Mouse (Mus musculus) cerebellum, adult 2 months (tissue): ENCODE measurements around the gene Azin2. TPM values are rescaled to one million over a fixed set of nuclear protein-coding genes. Genes with fewer than 3 reads are reported as not detected.

Experiments
- DNase-seq, 2 experiments: peaks; one replicate each; pipeline ENCODE4 v3.0.0; 2021
- H3K27ac ChIP-seq: fragments of 200-500 bp; 2 replicates; pipeline ENCODE4 v1.5.1; 2012; ENCODE audit warnings: low read length, control low read depth, inconsistent platforms; ENCODE audit not compliant: insufficient read depth
- H3K27me3 ChIP-seq: fragments of 200-500 bp; 2 replicates; pipeline ENCODE4 v1.6.1; 2012; ENCODE audit warnings: inconsistent platforms, mild to moderate bottlenecking, low read length, moderate library complexity; ENCODE audit not compliant: control insufficient read depth, insufficient read depth
- H3K4me1 ChIP-seq: fragments of 200-500 bp; 2 replicates; pipeline ENCODE4 v1.6.1; 2011; ENCODE audit warnings: low read length; ENCODE audit not compliant: control insufficient read depth, insufficient read depth
- H3K4me3 ChIP-seq: fragments of 200-500 bp; replicated peaks from 2 replicates; pipeline ENCODE3; 2011; ENCODE audit warnings: mild to moderate bottlenecking, low read depth, low read length, control low read depth; ENCODE audit not compliant: insufficient read depth
- CTCF ChIP-seq: fragments of 200-500 bp; IDR thresholded peaks from 2 replicates; pipeline ENCODE4 v1.5.1; 2011; ENCODE audit warnings: low read depth, mild to moderate bottlenecking, control low read depth, low read length, moderate library complexity, borderline replicate concordance; ENCODE audit not compliant: insufficient read depth
- POLR2A ChIP-seq: fragments of 200-500 bp; IDR thresholded peaks from 2 replicates; pipeline ENCODE4 v1.6.1; 2011; ENCODE audit warnings: low read length, control low read depth, borderline replicate concordance; ENCODE audit not compliant: insufficient read depth
- WGBS: fragments of 180-500 bp; shearing (Covaris S2); methylation state at CpG from one replicate; pipeline ENCODE4 v1.1.7; 2018; 5-methylcytosine and 5-hydroxymethylcytosine counted together
- polyA plus RNA-seq: library from polyadenylated mRNA; depleted of rRNA; stranded (reverse); fragments of >200 nt; gene quantifications from 2 replicates; pipeline ENCODE4 v1.2.3, GENCODE M21; 2012

The Azin2 gene
- polyA plus RNA-seq, 1 experiment = 64.6 TPM

- Histone ChIP-seq H3K4me1 (peaks cover 11% of the 10 kb centered on the region), H3K27ac (no peak overlapping the region), H3K4me3 (no peak overlapping the region), H3K27me3 (no peaks in the 10 kb centered on the region)
- 27% methylated on average over 18 of the region's 18 CpGs for WGBS
- no peak for TF ChIP-seq POLR2A
- no peak for TF ChIP-seq CTCF
- peak in 1 of 2 experiments; percentile 38 for DNase-seq
Measured at GRCm38 (mm10) chr4:128947326-128947933, 14.8 kb downstream of the Azin2 start.

- 87% methylated on average over 9 of the region's 9 CpGs for WGBS
- no peak for TF ChIP-seq CTCF
- TF ChIP-seq POLR2A = no peak
- no peak overlapping the region for H3K27ac ChIP-seq
- H3K27me3 ChIP-seq = no peaks in the 10 kb centered on the region
- no peak for DNase-seq
- peaks cover 11% of the 10 kb centered on the region for H3K4me1 ChIP-seq
- no peak overlapping the region for H3K4me3 ChIP-seq
Measured at GRCm38 (mm10) chr4:128946736-128947135, 15.5 kb downstream of the Azin2 start.

GRCm38 (mm10) chr4:128942346-128942745, 19.9 kb downstream of the Azin2 start:
- TF ChIP-seq POLR2A = no peak
- peak; percentile 26; the same call in 1 of the 2 replicates for TF ChIP-seq CTCF
- WGBS = 63% methylated on average over 3 of the region's 3 CpGs

GRCm38 (mm10) chr4:128935595-128935994, 26.6 kb downstream of the Azin2 start:
- Histone ChIP-seq H3K4me3 (no peak overlapping the region), H3K4me1 (no peaks in the 10 kb centered on the region), H3K27ac (no peak overlapping the region), H3K27me3 (no peaks in the 10 kb centered on the region)
- DNase-seq = no peak
- WGBS = 50% methylated on average over 5 of the region's 5 CpGs
- TF ChIP-seq CTCF (no peak), POLR2A (no peak)

More at GRCm38 (mm10) chr4:128942346-128942745, 19.9 kb downstream of the Azin2 start:
- Histone ChIP-seq H3K27me3 (no peaks in the 10 kb centered on the region), H3K4me1 (peaks cover 1% of the 10 kb centered on the region), H3K27ac (no peak overlapping the region), H3K4me3 (no peak overlapping the region)
- DNase-seq = no peak

- DNase-seq = no peak
- Histone ChIP-seq H3K4me1 (no peaks in the 10 kb centered on the region), H3K27ac (no peak overlapping the region), H3K27me3 (no peaks in the 10 kb centered on the region), H3K4me3 (no peak overlapping the region)
- TF ChIP-seq CTCF = no peak
- no peak for TF ChIP-seq POLR2A
- 43% methylated on average over 7 of the region's 7 CpGs for WGBS
Measured at GRCm38 (mm10) chr4:128932783-128933182, 29.5 kb downstream of the Azin2 start.

- WGBS = 10% methylated on average over 36 of the region's 36 CpGs
- peak overlapping the region; percentile 19 for H3K27ac ChIP-seq
- TF ChIP-seq CTCF (peak; percentile 75), POLR2A (peak; percentile 77; the same call in 1 of the 2 replicates)
Measured at GRCm38 (mm10) chr4:128924841-128925606, 37.2 kb downstream of the Azin2 start.

GRCm38 (mm10) chr4:128923603-128924002, 38.6 kb downstream of the Azin2 start:
- TF ChIP-seq CTCF (no peak), POLR2A (no peak)
- 97% methylated on average over 3 of the region's 3 CpGs for WGBS
- Histone ChIP-seq H3K4me1 (peaks cover 3% of the 10 kb centered on the region; the same call in 1 of the 2 replicates), H3K4me3 (no peak overlapping the region), H3K27ac (no peak overlapping the region), H3K27me3 (no peaks in the 10 kb centered on the region)
- no peak for DNase-seq

More at GRCm38 (mm10) chr4:128924841-128925606, 37.2 kb downstream of the Azin2 start:
- Histone ChIP-seq H3K27me3 (no peaks in the 10 kb centered on the region), H3K4me3 (peak overlapping the region; percentile 57), H3K4me1 (peaks cover 3% of the 10 kb centered on the region; the same call in 1 of the 2 replicates)
- DNase-seq = peak; percentile 89 to 90
